Mouse (Mus musculus) left cerebral cortex, adult 11 months (tissue): ENCODE results near the gene Acot8.
A peak's percentile ranks its signal among the peaks of the same experiment; 100 is the strongest.

Experiments
- DNase-seq: peaks from one replicate; pipeline ENCODE4 v3.0.0; 2022; ENCODE audit warnings: low spot score

The Acot8 gene

GRCm38 (mm10) chr2:164757841-164758240, 46.8 kb downstream of the Acot8 start:
- no peak for DNase-seq

- DNase-seq: no peak
Observed at GRCm38 (mm10) chr2:164754800-164755199, 49.9 kb downstream of the Acot8 start.

GRCm38 (mm10) chr2:164754105-164754504, 50.6 kb downstream of the Acot8 start:
- no peak for DNase-seq

GRCm38 (mm10) chr2:164752454-164752853, 52.2 kb downstream of the Acot8 start:
- no peak for DNase-seq

GRCm38 (mm10) chr2:164748991-164749390, 55.7 kb downstream of the Acot8 start:
- DNase-seq: no peak

- DNase-seq: no peak
Observed at GRCm38 (mm10) chr2:164748191-164748590, 56.5 kb downstream of the Acot8 start.

GRCm38 (mm10) chr2:164746693-164747092, 58.0 kb downstream of the Acot8 start:
- DNase-seq: no peak

- DNase-seq: peak; percentile 87
Observed at GRCm38 (mm10) chr2:164745843-164746479, 58.7 kb downstream of the Acot8 start, which contains the start of the genes Wfdc3 and Dnttip1. Wfdc3 (minus strand) TSS chr2:164745931. Dnttip1 (plus strand) TSS chr2:164745983.

GRCm38 (mm10) chr2:164744987-164745386, 59.7 kb downstream of the Acot8 start:
- no peak for DNase-seq
